23 mouse cellular contexts compared by ENCODE assay signal in the genomic region with DNA sequence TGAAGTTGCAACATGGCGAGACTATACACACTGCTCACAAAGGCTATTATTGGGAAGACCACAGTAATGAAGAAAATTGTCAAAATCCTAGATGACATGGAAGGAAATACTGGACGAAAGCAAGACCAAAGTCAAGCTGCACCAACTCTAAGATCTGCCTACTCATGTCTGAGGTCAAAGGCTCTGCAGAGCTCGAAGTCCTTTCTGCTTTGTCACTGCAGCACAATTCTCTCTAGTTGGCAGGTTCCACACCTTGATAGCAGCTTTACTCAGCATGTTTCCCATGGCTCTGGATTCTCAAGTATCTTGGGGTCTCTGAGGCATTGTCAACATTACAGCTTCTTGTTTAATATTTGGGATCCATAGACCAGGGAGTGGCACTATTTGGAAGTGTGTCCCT.
DNase-seq lines count a peak whose midpoint lies in the region; ATAC-seq and TF ChIP-seq lines count a peak whose summit lies in the region.
"Had no signal": no experiment of that assay in that cellular context is flagged by ENCODE, and none has a peak within 500 bp of the region (broad histone marks: within the 10 kb centered on the region; RNA-seq: fewer than 3 reads in every experiment).

No protein-coding gene starts in this region.

- no peak for ATAC-seq in kidney, embryonic 15.5 days (replicated peaks; ENCODE audit: low FRiP score)
- no peak for ATAC-seq in liver, embryonic 12.5 days
- ATAC-seq: forebrain, embryonic 13.5 days; forebrain, embryonic 16.5 days; Patski had no signal

- no peaks in the 10 kb centered on the region for H3K9me3 ChIP-seq in heart, embryonic 10.5 days
- H3K9me3 ChIP-seq in kidney, embryonic 15.5 days (replicated peaks) = no peaks in the 10 kb centered on the region
- H3K9me3 ChIP-seq in liver, embryonic 12.5 days (replicated peaks) = no peaks in the 10 kb centered on the region
- H3K9me3 ChIP-seq: forebrain, embryonic 10.5 days; G1E; hindbrain, embryonic 12.5 days; hindbrain, embryonic 15.5 days had no signal

- H3K27me3 ChIP-seq in heart, embryonic 10.5 days (ENCODE audit: insufficient read depth, poor library complexity, severe bottlenecking) = no peaks in the 10 kb centered on the region
- no peaks in the 10 kb centered on the region for H3K27me3 ChIP-seq in kidney, embryonic 15.5 days
- H3K27me3 ChIP-seq in liver, adult 2 months (ENCODE audit: control insufficient read depth, insufficient read depth, low read length) = no peaks in the 10 kb centered on the region
- no peaks in the 10 kb centered on the region for H3K27me3 ChIP-seq in liver, embryonic 12.5 days (replicated peaks)
- H3K27me3 ChIP-seq: CH12.LX; forebrain, embryonic 13.5 days; heart, embryonic 13.5 days; hindbrain, embryonic 12.5 days; hindbrain, embryonic 15.5 days; Patski had no signal

- TF ChIP-seq POLR2A in liver, adult 2 months (IDR thresholded peaks at IDR 0.05; ENCODE audit: extremely low read depth, insufficient read depth, low read length) = no peak

- no peak overlapping the region for H3K27ac ChIP-seq in heart, embryonic 10.5 days
- no peak overlapping the region for H3K27ac ChIP-seq in kidney, embryonic 15.5 days
- H3K27ac ChIP-seq in liver, adult 2 months (replicated peaks; ENCODE audit: insufficient read depth, low read depth, low read length) = no peak overlapping the region
- H3K27ac ChIP-seq in liver, embryonic 12.5 days = no peak overlapping the region
- H3K27ac ChIP-seq: forebrain, embryonic 10.5 days; forebrain, embryonic 13.5 days; heart, embryonic 13.5 days; hindbrain, embryonic 12.5 days; hindbrain, embryonic 15.5 days had no signal

- peak; percentile 31 for DNase-seq in heart, embryonic 10.5 days (ENCODE audit: low spot score)
- DNase-seq in heart, postnatal 10 days = no peak
- peak; percentile 21 to 41 for DNase-seq in kidney, adult 8-10 months
- DNase-seq in liver, adult 2 months (ENCODE audit: extremely low read depth, low read depth, low spot score) = peak; percentile 37
- DNase-seq: adrenal gland, postnatal 10 days; adrenal gland, postnatal 36 days; B cell, adult 2 months; cerebellum, adult 18-20 months; cerebellum, adult 9-10 months; cerebellum, postnatal 14 days; gastrocnemius, postnatal 10 days; gastrocnemius, postnatal 36 days had no signal

- no peak overlapping the region for H3K4me2 ChIP-seq in kidney, embryonic 15.5 days
- H3K4me2 ChIP-seq in liver, embryonic 12.5 days = no peak overlapping the region
- H3K4me2 ChIP-seq: forebrain, embryonic 13.5 days; heart, embryonic 13.5 days; hindbrain, embryonic 12.5 days; hindbrain, embryonic 15.5 days had no signal

- intact Hi-C loops in heart, postnatal 10 days (cut with DNase I) = no loop called here

- H3K4me3 ChIP-seq in heart, embryonic 10.5 days = no peak overlapping the region
- H3K4me3 ChIP-seq in kidney, embryonic 15.5 days (replicated peaks) = no peak overlapping the region
- H3K4me3 ChIP-seq in liver, adult 2 months (ENCODE audit: insufficient read depth, low read depth, low read length) = no peak overlapping the region
- H3K4me3 ChIP-seq in liver, embryonic 12.5 days = no peak overlapping the region
- H3K4me3 ChIP-seq: forebrain, embryonic 10.5 days; forebrain, embryonic 13.5 days; heart, embryonic 13.5 days; hindbrain, embryonic 12.5 days; hindbrain, embryonic 15.5 days had no signal

- no peaks in the 10 kb centered on the region for H3K79me2 ChIP-seq in liver, adult 2 months (ENCODE audit: control insufficient read depth, insufficient read depth, low read length)

- 80% methylated on average over 3 of the region's 3 CpGs for whole genome bisulfite sequencing in heart, embryonic 10.5 days
- WGBS in kidney, embryonic 15.5 days = 87% methylated on average over 3 of the region's 3 CpGs
- 84% methylated on average over 3 of the region's 3 CpGs for WGBS in liver, adult 2 months
- WGBS in liver, embryonic 12.5 days (ENCODE audit: insufficient replicate concordance) = 68% methylated on average over 3 of the region's 3 CpGs

- H3K4me1 ChIP-seq in heart, embryonic 10.5 days = no peaks in the 10 kb centered on the region
- no peaks in the 10 kb centered on the region for H3K4me1 ChIP-seq in kidney, embryonic 15.5 days
- no peaks in the 10 kb centered on the region for H3K4me1 ChIP-seq in liver, adult 2 months (ENCODE audit: control insufficient read depth, insufficient read depth, low read length)
- no peaks in the 10 kb centered on the region for H3K4me1 ChIP-seq in liver, embryonic 12.5 days
- H3K4me1 ChIP-seq: forebrain, embryonic 10.5 days; forebrain, embryonic 13.5 days; heart, embryonic 13.5 days; hindbrain, embryonic 12.5 days; hindbrain, embryonic 15.5 days had no signal

- H3K9ac ChIP-seq in kidney, embryonic 15.5 days = no peak overlapping the region
- no peak overlapping the region for H3K9ac ChIP-seq in liver, adult 2 months (ENCODE audit: low read depth, low read length)
- H3K9ac ChIP-seq in liver, embryonic 12.5 days = no peak overlapping the region
- H3K9ac ChIP-seq: forebrain, embryonic 13.5 days; heart, embryonic 13.5 days; hindbrain, embryonic 12.5 days; hindbrain, embryonic 15.5 days had no signal

- no peaks in the 10 kb centered on the region for H3K36me3 ChIP-seq in heart, embryonic 10.5 days
- H3K36me3 ChIP-seq in kidney, embryonic 15.5 days = no peaks in the 10 kb centered on the region
- H3K36me3 ChIP-seq in liver, adult 2 months (ENCODE audit: control insufficient read depth, insufficient read depth, low read length) = peaks cover 58% of the 10 kb centered on the region
- no peaks in the 10 kb centered on the region for H3K36me3 ChIP-seq in liver, embryonic 12.5 days
- H3K36me3 ChIP-seq: forebrain, embryonic 10.5 days; G1E; heart, embryonic 13.5 days; hindbrain, embryonic 12.5 days; hindbrain, embryonic 15.5 days had no signal

- no peak for TF ChIP-seq CTCF in liver, adult 2 months (IDR thresholded peaks at IDR 0.05; ENCODE audit: low read depth, low read length)

Comparison
In these comparisons a context has a peak if more than half of its experiments do, and no peak if none do; other contexts are left out.
1. DNase-seq: peak in heart, embryonic 10.5 days (single experiment), kidney, adult 8-10 months (2 of 2) and liver, adult 2 months (single experiment); none in heart, postnatal 10 days (0 of 2).